Mouse (Mus musculus) gastrocnemius, adult 2 months (tissue): ENCODE measurements at regions not wholly inside any gene's neighbourhood (a gene's known extent, or its start where the extent isn't known, plus 50 kb on each side); places are given as distances from the start of the nearest gene placed in this dataset.

Experiments
- DNase-seq: peaks from one replicate; pipeline ENCODE4 v3.0.0; 2022
- H3K27ac ChIP-seq: fragments of 200-600 bp; 2 replicates; pipeline ENCODE4 v1.8.1; 2022; ENCODE audit warnings: mild to moderate bottlenecking
- H3K4me3 ChIP-seq: fragments of 200-600 bp; 2 replicates; pipeline ENCODE4 v1.8.1; 2022; ENCODE audit warnings: mild to moderate bottlenecking, moderate library complexity
- CTCF ChIP-seq: fragments of 200-600 bp; IDR thresholded peaks from 2 replicates; pipeline ENCODE4 v1.8.1; 2022; ENCODE audit warnings: antibody characterized with exemption, mild to moderate bottlenecking, moderate library complexity
- intact Hi-C: fragments of 180-260 bp; cut with DNase I; formaldehyde crosslinking; loops from one replicate; pipeline ENCODE4 v1.15.1; 2025

DNA sequence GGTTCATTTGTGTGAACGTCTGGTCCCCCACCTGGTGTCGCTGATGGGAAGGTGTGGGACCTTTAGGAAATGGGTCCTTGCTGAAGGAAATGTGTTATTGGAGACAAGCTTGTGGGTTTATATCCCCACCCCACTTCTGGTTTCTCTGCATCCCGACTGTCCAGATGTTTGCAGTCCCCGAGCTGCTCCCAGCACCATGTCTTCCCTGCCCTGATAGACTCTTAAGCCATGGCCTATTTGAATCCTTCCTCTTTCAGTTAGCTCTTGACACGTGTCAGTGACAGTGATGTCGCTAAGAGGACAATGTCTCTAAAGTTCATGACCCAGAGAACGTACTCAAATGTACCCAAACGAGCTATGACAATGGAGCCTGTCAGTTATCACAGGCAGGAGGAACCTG, 77.7 kb upstream of the Kcng1 start:
- Histone ChIP-seq H3K4me3 (no peak overlapping the region), H3K27ac (no peak overlapping the region)
- no peak for TF ChIP-seq CTCF
- intact Hi-C loops, result no loop called here
- no peak for DNase-seq

DNA sequence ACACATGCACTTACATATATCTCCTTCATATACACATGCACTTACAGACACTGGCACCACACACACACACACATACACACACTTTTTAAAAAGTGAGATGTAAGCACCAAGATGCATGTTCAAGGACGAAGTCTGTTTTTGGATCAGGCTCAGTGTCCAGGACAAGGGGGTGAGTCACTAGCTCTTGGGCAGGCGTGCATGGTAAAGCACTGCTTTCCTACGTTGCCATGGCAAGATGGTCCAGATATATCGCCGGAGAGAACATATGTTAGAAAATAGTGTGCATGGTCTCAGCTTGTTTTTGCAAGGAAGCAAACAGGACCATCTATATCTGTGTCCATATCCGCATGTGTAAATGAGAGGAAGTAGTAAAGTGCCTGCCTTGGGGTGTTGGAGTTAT, 77.0 kb upstream of the Kcng1 start:
- intact Hi-C loops, result no loop called here
- TF ChIP-seq CTCF, result no peak
- H3K4me3 ChIP-seq, result no peak overlapping the region
- no peak for DNase-seq
- H3K27ac ChIP-seq, result no peak overlapping the region

DNA sequence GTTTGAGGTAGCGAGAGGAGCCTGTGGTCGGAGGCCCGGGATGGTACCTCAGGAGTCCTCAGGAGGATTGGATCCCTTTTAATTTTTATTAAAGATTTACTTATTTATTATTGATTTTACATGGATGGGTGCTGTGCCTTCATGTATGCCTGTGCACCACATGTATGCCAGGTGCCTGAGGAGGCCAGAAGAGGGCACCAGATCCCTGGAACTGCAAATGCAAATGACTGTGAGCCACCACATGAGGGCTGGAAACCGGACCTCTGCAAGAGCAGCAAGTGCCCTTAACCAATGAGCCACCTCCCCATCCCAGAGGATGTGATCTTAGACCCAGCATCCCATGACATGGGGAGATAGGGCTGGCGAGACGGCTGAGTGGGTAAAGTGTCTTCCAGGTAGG, 76.3 kb upstream of the Kcng1 start:
- Histone ChIP-seq H3K27ac (no peak overlapping the region), H3K4me3 (no peak overlapping the region)
- TF ChIP-seq CTCF, result no peak
- intact Hi-C loops, result no loop called here
- DNase-seq, result no peak

DNA sequence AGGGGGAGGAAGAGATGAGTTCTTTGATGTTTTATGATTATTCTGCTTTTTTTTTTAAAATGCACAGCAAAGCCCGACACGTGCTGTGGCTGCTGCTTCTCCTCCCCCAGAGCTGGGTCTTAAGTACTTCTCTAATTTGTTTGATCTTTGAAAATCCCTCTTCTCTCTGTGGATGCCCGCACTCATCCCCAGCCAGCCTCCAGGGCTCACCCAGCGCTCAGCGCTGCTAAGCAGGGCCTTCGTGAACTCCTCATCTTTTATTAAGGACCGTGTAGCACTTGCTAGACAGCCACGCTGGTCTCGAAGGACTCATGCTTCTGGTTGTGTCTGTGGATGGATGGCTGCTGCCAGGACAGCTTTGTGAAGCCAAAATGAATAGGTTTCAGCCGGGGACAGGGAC, 72.9 kb upstream of the Kcng1 start:
- no peak for TF ChIP-seq CTCF
- H3K27ac ChIP-seq, result no peak overlapping the region
- no peak for DNase-seq
- intact Hi-C loops, result no loop called here
- H3K4me3 ChIP-seq, result no peak overlapping the region

DNA sequence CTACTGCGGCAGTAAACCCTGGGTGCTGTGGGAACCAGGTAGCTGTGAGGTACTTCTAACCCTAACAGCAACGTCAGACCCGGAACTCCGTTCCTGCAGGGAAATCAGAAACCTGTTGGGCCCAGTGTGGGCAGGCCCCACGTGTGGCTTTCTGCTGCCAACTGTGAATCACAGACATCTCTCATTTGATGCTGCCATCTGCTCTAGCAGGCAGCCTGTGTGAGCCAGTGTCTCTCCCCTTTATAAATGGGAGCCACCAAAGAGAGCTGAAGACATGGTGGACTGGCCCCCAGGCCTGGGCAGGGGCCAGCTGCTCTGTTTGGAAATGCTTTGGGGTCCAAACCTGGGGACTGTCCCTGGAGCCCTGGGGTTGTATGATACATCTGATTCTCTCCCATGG, 71.1 kb upstream of the Kcng1 start:
- no peak for DNase-seq
- no peak for TF ChIP-seq CTCF
- Histone ChIP-seq H3K4me3 (no peak overlapping the region), H3K27ac (no peak overlapping the region)
- intact Hi-C loops, result no loop called here

DNA sequence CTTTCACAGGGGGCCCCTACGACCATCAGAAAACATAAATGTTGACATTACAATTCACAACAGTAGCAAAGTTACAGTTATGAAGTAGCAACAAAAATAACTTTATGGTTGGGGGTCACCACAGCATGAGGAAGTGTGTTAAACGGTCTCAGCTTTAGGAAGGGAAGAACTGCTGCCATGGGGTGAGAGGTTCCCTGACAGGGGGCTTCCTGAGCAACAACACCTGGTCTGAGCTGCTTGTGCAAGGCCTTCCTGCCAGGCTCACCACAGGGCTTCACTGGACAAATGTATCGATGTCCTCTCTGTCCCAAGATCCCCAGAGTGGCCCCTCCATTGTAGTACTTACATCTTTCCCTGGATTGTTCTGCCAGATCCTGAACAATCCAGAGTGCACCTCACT, 70.7 kb upstream of the Kcng1 start:
- H3K4me3 ChIP-seq, result no peak overlapping the region
- intact Hi-C loops, result no loop called here
- H3K27ac ChIP-seq, result no peak overlapping the region
- TF ChIP-seq CTCF, result no peak
- no peak for DNase-seq

DNA sequence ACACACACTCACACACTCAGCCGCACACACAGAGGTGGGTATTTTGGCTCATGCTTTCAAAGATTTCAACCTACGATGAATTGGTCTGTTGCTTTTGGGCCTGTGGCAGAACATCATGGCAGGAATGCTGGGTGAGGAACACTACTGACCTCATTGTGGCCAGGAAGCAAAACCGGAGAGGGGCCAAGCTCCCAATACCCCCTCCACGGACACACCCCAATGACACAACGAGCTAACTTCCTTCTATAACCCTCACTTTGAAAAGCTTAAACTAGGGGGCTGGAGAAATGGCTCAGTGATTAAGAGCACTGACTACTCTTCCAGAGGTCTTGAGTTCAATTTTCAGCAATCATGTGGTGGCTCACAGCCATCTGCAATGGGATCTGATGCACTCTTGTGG, 63.8 kb upstream of the Kcng1 start:
- H3K27ac ChIP-seq, result no peak overlapping the region
- no peak for TF ChIP-seq CTCF
- intact Hi-C loops, result no loop called here
- H3K4me3 ChIP-seq, result no peak overlapping the region
- no peak for DNase-seq

DNA sequence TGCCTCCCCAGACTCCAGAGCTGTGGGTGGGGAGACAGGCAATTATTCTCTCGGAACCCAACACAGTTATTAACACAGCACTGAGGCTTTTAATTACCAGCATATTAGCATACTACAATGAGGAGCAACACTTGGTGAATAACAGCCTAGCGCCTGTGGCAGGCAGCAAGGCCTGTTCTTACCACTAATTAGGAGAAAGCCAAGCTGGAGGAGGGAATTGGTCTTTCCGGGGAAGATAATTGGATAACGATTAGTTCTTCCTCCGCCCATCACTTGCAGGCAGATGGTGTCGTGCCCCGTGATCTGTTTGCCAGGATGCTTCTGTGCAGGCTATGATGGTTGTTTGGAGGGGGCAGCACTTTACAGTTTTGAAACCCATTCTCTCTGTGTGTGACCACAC, 62.2 kb upstream of the Kcng1 start:
- no peak overlapping the region for H3K27ac ChIP-seq
- no peak for TF ChIP-seq CTCF
- intact Hi-C loops, result no loop called here
- no peak overlapping the region for H3K4me3 ChIP-seq
- DNase-seq, result no peak

DNA sequence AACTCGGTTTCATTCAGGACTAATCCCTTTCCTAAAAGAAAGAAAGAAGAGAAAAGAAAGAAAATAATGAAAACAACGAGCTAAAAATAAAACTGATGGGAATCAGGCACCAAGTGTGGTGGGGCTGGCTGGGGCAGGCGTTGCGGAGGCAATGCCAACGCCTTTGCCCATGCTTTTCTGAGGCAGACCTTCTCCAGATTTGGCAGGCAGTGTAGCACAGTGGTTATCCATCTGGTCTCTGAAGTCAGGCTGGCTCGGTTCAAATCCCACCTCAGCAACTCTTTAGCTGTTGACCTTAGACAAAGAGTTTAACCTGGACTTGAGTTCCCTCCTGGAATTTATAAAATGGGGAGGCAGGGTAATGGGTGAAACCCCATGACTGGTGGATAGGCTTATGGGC, 57.3 kb upstream of the Kcng1 start:
- no peak for TF ChIP-seq CTCF
- DNase-seq, result no peak
- Histone ChIP-seq H3K27ac (no peak overlapping the region), H3K4me3 (no peak overlapping the region)
- intact Hi-C loops, result no loop called here

DNA sequence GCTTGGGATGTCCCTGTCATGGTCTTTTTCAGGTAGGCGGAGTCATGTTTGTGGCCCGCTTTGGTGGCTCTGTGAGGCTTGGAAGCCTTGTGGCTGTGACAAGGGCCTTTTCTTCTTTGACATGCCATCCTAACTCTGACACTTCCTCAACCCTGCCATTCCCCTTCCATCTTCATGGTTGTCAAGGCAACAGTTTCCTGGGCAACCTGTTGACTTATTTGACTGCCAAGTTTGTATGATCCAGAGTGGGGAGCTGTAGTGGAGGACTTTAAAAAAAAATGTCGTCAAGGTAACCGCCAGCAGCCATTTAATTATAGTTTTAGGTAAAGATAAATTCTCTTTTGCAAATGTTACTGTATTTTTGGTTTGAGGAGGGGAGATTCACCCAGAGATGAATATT, 56.8 kb upstream of the Kcng1 start:
- H3K4me3 ChIP-seq, result no peak overlapping the region
- H3K27ac ChIP-seq, result no peak overlapping the region
- DNase-seq, result no peak
- TF ChIP-seq CTCF, result no peak
- intact Hi-C loops, result no loop called here

DNA sequence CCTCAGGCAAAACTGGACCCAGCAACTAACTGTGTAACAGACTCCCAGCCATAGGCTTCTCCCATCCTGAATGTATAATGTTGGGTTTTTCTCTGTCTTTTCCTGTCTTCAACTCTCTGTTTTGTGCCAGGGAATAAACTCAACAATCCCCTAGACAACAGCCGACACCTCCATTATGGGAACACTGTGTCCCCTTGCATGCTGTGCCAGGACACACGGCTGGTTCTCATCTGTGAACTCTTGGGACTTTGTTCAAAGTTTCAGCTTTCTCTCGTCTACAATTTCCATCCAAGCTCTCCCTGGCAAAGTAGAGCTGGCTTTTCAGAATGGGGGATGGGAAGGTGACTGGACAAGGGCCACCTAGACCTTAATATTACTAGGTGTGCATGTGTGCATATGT, 56.1 kb upstream of the Kcng1 start:
- no peak for TF ChIP-seq CTCF
- DNase-seq, result peak; percentile 47
- no peak overlapping the region for H3K4me3 ChIP-seq
- H3K27ac ChIP-seq, result peak overlapping the region; percentile 35; the same call in 1 of the 2 replicates
- intact Hi-C loops, result no loop called here

DNA sequence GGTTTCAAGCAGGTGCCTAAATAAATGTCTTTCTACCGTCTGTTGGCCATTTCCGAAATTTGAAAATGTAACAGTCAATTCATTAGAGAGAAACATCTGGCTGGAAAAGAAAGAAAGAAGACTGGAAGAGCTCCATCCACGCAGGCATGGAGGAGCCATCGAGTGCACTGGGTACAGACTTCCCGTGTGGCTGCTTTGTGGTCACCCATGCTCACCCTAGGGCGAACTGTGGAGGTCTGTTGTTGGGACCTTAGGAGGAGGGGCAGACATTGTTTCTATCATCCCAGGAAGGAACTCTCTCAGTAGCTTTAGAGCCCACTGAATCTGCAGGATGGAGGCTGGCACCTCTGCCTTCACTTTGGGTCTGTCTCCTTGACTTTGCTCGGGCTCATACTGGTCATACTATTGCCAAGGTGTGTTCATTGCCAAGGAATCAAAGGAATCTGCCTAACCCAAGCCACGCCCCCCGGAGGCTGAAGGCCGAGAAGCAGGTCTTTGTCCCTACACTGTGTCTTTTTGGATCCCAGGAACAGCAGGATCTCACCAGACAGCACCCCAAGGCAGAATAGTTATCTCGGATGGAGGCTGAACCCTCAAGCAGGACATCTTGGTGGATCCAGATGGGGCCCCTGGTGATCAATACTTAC, 54.3 kb upstream of the Kcng1 start:
- DNase-seq, result no peak
- no peak overlapping the region for H3K27ac ChIP-seq
- no peak overlapping the region for H3K4me3 ChIP-seq
- intact Hi-C loops, result no loop called here
- no peak for TF ChIP-seq CTCF

DNA sequence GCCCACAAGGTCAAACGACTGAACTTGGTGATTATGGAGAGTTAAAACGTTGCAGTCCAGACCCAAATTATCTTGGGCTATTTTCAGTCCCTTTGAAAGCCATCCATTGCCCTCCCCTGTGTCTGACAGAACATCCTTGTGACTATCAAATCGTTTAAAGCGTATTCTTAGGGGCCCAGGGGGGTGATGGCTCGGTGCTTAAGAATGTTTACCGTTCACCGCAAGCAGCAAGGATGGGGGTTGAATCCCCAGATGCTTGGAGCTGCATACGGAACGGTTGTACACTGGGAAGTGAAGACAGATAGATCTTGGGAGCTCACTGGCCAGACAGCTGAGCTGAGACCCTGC, 52.7 kb upstream of the Kcng1 start:
- TF ChIP-seq CTCF, result no peak
- H3K27ac ChIP-seq, result no peak overlapping the region
- intact Hi-C loops, result no loop called here
- no peak for DNase-seq
- no peak overlapping the region for H3K4me3 ChIP-seq

DNA sequence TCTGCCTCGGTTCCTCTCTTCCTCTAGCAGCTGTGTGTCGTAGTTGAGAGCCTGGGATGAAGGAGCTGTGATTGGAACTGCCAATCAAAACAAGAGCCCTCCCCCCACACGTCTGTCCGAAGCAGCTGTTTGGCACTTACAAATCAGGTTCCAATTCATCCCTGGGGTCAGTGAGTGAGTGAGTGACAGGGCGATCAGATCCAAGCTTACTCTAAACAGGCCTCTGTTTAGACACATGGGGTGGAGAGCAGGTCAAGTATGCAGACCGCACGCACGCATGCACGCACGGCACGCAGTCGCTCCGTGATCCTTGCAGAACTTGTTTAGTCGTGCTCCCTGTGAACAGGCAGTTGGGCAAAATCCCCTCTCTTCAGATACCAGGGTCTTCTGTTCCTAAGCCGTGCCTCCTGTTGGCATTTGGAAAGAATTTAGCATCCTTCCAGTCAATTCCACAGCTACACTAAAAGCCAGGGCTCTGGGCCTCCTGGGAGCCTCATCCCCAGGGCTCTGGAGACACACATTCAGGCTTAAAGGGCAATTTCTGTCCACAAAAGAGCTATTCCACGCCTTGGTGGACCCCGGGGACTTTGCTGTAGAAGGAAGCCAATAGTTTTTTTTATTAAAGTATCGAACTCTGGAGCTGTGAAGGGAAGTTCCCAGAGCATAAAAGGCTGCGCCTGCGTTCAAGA, 52.2 kb upstream of the Kcng1 start:
- no peak for DNase-seq
- Histone ChIP-seq H3K27ac (no peak overlapping the region), H3K4me3 (no peak overlapping the region)
- intact Hi-C loops, result no loop called here
- TF ChIP-seq CTCF, result no peak

DNA sequence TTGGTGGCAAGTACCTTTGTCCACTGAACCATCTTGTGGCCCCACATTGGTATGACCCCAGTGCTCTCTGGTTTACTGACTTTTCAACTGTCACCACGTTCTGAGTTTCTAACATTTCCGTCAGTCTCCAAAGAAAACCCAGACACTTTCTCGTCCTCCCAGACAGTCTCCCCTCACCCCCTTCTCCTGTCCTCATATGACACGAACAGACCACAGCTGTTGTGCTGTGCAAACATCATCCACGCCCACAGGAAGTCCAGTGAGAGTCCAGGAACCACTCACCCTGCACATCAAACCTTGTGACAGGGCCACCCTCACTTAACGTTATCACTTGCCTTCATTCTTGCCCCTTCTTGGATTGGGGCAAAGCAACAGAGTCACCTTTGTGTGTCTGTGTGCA, 51.4 kb upstream of the Kcng1 start:
- Histone ChIP-seq H3K4me3 (no peak overlapping the region), H3K27ac (no peak overlapping the region)
- intact Hi-C loops, result no loop called here
- no peak for DNase-seq
- no peak for TF ChIP-seq CTCF
